Mouse (Mus musculus): Measurements from ENCODE around the gene Snd1.
A peak's percentile ranks its signal among the peaks of the same experiment; 100 is the strongest.

Gene Snd1

DNA sequence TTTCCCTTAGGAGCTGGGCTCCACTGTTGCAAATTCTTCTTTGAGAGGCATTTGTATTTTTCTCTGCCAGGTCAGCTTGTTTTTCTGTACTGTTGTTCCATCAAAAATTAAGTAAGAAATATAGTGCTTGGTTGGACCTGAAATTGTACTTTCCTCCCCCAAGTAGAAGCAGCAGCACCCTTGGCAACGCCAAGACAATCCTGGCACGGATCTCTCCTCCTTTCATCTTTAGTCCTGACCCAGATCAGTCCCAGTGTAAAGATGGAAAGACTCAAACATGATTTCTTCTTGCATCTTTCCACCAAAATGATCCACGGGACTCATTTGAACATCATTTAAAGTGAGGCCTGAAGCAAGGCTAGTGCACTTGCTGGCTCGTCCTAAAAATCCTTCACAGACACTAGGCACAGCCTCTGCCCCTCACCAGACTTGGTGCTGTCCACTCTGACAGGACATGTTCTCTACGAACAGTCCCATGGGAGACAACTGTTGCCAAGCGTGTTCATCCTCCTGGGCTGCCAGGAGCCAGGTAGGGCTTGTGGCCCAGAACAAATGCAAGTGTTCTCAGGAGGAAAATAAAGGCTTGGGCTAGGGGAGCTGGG is 328.8 kb downstream of the Snd1 start:
- no peak for DNase-seq (ENCODE audit: low spot score)

DNA sequence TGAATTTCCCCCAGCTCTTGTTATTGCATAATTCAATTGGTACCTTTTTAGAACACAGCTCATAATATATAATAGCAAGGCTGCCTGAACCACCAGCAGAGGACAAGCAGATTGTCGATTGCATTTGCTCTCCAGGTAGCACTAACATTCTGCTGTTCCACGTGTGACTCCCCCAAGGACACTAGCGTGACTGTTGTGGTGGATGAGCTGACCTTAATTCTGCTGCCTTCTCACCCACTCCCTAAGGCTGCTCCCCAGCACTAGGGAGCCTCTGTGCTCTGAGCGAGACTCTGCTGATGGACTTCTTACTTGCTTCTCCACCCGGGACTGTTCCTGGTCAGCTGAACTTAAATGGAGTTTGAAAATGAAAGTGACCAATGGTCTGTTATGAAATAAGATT is 329.8 kb downstream of the Snd1 start:
- DNase-seq (ENCODE audit: low spot score), result no peak

DNA sequence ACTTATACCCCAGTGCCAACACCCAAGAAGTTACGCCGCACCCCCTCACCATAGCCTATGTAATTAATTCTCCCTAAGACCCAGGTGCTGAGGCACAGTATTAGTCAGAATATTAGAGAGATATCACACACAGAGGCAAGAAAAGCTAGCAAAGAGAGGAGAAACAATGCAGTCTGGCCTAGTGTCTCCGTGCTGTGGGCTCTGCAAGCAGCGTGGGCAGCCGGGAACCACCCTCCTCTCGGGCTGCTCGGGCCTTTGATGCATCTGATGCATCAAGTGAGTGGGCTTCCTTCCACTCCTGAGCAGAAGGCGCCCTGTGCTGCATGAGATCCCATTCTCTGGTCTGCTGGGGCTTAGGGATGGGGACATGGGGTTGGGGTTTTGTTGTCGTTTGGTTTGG is 338.1 kb downstream of the Snd1 start:
- DNase-seq (ENCODE audit: low spot score), result no peak

DNA sequence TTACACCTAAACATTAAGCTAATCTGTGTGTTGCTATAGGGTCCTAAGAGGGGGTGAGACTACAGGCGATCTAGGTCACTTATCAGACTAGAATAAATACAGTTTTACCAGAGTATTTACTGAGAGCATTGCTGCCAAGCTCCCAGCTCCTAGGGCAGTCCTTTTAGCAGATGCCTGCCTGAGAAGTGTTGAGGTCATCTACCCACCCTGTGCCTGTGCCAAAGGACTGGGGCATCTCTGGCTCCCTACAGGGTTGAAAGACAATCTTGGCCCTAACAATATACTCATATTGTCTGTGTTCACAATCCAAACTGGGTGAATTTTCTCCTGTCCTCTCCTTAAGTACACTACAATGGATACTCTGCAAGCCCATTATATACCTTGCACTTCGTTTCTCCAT is 340.0 kb downstream of the Snd1 start:
- no peak for DNase-seq (ENCODE audit: low spot score)

DNA sequence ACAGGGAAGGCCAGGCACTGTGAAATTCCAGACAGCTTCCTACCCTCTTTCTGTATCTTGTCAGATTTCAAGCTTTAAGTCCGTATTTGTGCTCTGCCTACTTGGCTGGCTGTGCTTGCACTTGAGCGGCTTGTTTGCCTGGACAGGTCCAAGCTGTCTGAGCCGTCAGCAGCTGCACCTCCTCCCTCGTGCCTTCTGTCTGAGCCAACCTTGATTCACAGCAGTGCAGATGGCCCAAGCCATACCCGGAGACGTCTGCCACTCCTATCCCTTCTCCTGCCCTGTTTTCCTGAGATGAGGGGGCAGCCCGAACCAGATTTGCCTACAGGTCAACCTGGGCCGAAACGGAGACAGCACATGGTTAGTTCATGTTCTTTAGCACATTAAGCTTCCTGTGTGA is 342.1 kb downstream of the Snd1 start:
- no peak for DNase-seq (ENCODE audit: low spot score)

DNA sequence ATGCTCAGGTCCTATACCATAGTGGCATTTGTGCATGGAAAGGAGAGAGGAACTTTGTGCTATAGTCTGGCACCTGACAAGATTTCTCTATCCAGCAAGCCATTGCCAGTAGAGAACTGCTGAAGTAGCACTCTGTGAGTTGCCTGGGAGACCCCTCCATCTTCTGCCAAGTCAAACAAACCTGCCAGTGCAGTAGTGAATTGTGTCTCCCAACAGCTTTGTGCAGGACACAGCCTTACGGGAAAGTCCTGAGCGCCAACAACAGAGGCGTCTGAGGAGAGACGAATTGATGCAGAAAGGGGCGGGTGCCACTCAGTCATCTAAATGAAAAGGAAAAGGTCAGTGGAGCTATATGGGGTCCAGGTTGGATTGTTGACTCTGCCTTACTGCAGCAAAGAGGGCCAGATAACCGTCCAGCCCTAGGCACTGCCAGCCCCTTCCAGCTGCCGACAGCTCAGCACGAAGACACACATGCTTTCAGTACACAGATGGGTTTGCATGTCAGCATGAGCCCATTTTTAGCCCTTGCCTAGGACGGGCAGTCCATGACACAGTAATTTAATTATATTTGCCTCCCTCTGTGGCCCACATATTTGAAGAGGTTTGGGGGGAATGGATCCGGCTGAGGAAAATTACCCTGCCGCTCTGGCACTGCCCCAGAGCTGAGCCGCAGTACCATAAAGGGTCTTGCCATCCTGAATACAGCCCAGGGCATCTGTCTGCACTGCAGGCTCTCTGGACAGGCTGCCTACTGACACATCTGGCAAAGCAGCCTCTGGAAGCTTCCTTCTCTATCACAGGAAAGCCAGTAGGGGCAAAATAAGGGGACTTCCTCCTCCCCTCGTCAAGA is 344.8 kb downstream of the Snd1 start:
- no peak for DNase-seq (ENCODE audit: low spot score)

DNA sequence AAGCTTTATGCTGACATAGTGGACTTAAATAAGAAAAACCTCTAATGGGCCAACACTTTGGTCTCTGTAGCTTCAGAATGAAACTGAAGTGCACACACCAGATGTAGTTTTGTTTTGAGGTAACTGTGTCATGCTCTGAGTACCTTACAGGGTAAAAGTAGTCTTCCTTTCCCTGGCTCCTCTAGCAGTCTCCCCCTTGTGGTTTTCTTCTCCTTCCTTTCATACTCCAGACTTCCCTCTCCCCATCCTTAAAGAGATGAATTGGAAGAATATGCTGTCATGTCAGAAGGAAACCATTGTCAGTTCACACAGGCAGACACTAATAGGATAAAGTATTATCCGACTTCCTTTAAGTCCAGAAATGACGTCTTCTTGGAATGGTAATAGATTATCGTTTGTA is 347.4 kb downstream of the Snd1 start:
- DNase-seq (ENCODE audit: low spot score), result no peak

DNA sequence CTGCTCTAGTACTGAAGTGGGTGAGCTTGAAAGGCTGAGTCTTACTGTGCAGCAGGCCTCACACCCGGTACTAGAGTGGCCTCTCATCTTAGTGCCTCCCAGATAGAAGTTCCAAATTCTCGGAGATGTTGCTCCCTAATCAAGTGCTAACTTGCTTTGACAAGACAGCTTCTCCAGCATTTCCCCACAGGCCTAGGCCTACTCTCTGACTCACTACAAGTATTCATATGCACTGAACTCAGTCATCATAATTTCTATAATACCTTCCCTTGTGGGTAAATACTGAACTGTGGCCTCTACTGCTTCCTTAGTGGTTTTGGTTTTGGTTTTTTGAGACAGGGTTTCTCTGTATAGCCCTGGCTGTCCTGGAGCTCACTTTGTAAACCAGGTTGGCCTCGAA is 348.4 kb downstream of the Snd1 start:
- no peak for DNase-seq (ENCODE audit: low spot score)

DNA sequence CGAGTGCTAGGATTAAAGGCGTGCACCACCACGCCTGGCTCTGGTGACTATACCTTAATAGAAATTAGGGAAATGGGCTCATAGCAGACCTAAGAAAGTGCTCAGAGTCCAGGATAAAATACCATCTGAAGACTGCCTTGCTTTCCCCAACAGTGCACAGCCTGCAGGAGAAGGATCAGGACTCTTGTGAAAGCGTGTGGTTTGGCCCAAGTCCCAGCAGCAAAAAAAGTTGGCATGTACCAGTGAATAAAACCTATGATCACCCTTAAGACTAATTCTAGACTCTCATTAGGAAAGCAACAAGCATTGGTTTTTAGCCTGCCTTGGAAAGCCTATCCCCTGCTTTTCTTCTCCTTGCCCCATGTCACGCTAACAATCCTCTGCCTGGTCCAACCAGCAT is 348.9 kb downstream of the Snd1 start:
- DNase-seq (ENCODE audit: low spot score), result no peak

DNA sequence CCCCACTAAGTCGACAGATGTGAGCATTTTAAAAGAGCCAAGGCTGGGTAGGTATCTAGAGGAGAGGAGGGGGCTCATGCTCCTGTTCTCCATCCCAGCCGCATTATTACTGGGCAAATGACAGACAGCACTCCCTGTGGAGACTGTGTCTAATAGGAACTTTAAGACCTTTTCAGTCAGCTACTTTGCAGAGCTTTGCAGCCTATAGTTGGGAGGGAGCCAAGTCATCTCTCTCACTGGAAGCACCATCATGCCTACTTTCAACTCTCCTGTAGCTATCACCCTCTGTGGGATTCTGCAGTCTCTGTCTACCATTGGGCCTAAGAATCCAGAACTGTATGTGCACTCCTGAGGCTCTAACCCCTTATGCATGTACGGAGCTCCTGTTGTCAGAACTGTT is 351.0 kb downstream of the Snd1 start:
- no peak for DNase-seq (ENCODE audit: low spot score)

DNA sequence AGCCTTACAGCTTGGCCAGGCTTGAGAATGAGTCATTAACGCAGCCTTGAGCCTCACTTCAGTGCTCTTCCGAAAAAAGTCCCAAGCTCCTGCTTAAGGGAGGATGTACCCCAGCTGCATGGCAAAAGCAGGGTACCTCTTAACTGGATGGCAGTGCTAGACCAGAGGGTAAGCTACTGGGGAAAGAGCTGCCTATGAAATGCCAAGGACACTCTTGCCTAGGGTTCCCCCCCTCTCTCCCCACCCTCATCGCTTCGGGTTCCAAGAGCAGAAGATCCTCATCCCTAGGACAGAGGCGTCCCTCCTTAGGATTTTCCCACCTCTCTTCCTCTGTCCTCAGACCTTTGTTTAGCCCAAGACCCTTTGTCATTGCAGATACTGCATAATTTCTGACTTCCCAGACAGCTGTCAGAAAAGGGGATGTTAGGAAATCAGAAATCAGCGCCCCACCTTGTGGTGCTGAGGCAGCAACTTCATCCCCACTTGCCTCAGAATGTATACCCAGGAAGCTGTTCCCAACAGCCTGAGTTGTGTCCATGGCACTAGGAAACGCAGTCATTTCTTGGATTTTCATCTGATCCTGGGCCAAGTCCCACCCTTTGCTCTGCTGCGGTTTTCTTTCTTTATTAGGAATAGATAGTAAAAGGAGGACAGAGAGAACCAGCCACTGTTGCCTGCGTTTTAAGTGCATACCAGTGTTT is 351.9 kb downstream of the Snd1 start:
- no peak for DNase-seq (ENCODE audit: low spot score)

DNA sequence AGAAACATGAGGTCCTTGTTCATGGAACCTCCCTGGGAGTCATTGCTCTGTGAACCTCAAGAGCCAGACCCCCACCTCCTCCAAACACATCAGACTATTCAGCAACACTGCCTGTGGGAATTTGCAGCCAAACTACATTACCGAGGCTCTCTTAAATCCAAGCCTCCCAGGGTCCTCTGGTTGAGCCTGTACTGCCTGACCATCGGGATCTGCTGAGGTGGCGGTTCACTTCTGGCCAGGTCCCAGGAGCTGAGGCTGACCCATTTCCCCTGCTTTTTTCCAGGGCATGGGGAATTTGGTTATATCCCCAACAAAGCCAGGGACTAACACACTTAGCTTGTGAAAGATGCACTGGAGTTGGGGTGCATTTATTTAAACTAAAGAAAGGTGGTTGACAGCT is 352.6 kb downstream of the Snd1 start:
- no peak for DNase-seq (ENCODE audit: low spot score)

DNA sequence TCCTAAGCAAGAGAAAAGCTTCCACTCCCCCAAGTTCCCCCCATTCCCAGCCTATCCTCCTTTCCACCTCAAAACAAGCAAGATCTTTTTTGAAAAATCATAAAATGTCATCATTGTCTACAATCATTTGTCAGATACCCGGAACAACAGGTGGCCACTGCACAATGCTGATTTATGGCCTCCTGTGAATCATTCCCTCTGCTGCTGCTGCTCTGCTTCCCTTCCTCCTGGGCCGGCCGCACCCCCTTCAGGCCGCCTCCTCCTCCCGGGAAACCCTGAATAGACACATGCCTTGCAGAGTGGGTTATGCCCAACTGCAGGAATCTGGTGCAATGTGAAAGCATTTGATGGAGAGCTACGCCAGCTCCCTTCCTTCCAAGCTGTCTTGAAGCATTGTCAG is 353.7 kb downstream of the Snd1 start:
- DNase-seq (ENCODE audit: low spot score), result no peak

DNA sequence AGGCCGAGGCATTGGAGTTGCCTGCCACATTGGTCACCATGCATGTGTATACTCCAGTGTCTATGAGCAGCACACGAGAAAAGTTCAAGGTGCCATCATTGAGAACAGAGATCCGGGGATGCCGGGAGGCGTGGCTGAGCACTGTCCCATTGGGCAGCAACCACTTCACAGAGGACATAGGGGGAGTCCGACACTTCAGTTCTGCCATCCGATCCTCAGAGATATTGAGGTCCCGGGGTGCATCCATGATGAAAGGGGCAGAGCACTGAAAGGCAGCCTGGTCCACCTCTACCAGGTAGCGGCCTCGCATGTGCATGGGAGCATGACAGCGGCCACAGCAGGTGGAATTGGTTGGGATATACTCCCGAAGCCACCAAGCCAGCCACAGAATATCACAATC is 355.4 kb downstream of the Snd1 start:
- DNase-seq (ENCODE audit: low spot score), result no peak

DNA sequence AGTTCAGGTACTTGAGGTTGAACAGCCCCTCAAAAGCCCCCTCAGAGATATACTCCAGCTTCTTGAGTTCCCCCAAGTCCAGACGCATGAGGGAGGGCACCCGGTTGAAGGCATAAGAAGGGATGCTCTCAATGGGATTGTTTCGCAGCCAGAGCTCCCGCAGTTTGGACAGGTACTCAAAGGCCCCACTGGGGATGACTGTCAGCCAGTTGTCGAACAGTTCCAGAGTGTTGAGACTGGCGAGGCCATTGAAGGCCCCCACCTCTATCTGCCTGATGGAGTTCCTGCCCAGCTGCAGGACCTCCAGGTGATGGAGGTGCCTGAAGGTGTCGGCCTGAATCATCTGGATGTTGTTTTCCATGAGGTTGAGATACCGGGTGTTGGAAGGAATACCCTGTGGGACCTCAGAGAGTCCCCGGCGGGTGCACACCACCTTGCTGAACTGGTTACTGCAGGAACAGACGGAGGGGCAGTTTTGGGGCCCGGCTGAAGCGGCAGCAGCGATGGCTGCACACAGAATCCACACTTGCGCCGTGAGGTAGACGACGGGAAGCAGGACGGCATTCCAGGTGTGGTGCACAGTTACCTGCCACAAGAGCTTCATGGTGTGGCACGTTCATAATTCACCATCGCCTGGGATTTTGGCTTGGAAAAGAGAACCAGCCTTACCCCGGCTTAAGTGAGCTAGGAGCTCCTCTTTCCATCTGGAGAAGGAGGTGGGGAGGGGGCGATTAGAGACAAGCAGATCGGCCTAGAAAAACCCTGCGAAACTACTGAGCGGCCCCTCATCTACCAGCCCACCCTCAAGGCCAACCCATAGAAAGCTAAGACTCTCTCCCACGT is 356.3 kb downstream of the Snd1 start, which contains the start of gene Lrrc4:
Gene Lrrc4 (minus strand): TSS at position 737 of the 843 bp plus-strand sequence.
- no peak for DNase-seq (ENCODE audit: low spot score)

DNA sequence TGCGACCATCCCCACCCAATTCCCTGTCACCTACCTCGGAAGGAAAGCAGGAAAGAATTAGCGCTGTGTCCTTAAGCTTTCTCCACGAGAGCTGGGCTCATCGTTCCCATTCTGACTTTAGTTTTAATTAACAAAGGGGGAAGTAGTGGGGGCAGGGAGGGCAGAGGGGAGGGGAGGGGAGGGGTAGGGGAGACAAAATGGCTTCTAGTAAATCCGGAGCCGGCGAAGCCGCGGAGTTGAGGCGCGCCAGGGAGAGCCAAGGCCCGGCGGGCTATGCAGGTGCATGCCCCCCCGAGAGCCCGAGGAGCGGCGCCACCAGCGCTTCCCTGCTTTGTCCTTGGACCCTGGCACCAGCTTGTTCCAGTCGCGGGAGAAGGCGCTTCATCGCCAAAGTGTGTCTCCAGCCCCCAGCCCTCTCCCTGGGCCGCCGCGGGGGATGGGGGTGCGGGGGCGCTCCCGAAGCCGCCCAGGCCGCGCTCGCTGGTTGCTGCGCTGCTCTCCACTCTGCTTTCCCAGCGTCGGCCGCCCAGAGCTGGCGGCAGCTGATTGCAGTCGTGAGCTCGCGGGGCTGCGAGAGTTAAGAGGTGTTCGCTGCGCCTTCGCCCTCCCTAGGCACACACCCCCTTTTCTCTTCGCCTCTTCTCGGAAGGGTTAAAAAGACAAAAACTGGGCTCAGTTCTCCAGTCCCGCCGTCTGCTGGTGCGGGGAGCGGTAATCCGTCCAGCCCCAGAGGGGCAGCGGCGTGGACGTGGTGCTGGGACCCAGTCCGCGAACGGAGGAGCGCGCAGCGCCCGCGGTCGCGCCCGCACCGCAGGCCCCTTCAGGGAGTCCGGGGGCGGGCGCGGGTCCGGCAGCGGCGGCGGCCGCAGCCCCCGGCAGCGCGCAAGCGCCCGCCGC is 357.2 kb downstream of the Snd1 start:
- peak; percentile 34 for DNase-seq (ENCODE audit: low spot score)

DNA sequence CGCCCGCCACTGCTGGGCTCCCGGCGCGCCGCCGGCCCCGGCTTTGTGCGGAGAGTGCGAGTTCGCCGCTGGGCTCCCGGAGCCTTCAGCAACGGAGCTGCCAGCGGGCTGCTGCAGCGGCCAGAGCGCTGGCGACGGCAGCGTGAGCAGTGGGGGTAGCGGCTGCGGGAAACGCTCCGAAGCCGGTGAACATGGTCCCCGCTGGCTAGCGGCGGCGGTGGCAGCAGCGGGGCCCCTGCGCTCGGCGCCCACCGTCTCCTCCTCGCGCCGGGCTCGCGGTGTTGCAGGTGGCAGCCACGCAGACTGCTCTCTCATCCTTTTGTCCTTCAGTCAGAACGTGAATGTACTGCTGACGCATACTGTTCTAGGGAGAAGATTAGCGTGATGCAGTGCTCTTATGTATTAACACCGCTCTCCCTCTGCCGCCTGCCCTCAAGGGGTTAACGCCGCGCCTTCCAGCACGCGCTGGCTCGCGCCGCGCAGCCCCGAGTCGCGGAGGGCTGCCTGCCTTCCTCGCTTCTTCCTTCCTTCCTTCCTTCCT is 357.9 kb downstream of the Snd1 start:
- peak; percentile 49 for DNase-seq (ENCODE audit: low spot score)

DNA sequence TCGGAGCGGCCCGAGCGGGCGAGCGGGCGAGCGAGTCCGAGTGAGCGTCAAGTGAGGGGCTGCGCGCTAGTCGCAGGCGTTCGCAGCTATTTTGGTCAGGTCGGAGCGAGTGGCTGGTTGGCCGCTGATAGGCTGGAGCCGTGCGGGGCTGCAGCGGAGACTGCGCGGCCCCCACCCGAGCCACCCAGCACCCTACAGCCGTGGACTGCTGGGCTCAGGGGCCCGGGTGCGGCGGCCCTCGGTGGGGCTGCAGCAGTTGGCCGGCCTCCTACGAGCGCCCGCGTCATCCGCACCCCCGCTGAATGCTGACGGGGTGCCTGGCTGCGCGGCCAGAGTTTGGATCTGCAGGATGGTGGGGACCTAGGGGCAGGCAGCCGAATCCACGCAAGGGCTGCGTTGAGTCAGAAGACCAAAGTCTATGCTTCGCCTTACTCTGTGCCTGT is 358.5 kb downstream of the Snd1 start:
- no peak for DNase-seq (ENCODE audit: low spot score)

DNA sequence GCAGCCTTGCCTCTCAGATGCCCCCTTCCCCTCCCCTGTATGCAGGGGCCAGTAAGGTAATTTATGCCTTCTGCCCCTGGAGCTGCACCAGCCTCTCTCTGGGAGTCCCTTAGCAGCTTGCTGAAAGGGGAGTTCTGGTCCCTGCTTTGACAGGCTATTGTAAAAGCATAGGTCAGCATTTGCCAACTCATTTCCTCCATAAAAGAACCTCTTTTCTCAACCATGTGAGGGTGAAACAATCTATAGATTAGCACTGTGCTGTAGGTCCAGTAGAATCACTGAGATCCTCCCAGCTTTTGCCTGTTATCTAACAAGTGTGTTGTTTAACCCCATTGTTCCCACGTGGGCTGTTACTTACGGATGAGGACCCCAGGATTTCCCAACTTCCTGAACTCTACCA is 359.1 kb downstream of the Snd1 start:
- no peak for DNase-seq (ENCODE audit: low spot score)

DNA sequence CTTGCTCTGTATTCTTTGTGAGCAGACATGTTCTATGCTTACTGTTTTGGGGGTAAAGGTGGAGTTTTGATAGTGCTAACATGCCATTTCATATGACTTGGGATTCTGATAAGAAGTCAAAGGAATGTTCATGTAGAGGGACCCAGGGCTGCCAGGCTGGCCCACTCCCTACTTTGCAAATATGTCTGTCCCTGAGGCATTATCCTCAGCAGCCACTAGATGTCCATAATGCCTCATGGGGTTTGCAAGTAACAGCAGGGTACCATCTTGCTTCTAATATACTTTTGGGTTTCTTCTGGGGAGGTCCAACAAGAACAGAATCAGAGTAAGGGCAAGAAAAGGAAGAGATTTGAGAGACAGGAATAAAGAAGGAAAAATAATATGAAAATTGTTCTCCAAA is 361.7 kb downstream of the Snd1 start:
- no peak for DNase-seq (ENCODE audit: low spot score)

DNA sequence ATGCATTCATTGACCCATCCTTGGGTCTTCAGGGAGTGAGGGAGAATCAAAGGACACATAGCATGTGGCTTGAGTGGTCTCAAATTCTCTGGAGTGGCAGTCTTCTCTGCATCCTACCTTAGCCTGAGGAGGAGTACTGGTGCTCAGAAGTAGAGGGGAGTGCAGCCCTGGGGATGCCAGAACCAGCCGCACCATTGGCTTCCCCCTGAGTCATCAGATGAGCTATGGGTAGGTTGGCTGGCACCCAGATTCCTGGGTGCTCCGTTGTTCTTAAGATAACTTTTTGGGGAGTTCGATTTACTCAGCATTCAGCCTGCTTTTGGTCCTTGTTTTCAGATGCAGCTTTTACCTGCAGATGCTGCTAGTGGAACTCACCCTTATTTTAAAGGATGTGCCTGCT is 366.6 kb downstream of the Snd1 start:
- no peak for DNase-seq (ENCODE audit: low spot score)

Data from yolk sac, embryonic 10.5 days (tissue).